Mouse (Mus musculus) ovary, postnatal 36 days (tissue): ENCODE data around the gene Zc3h4.
"Not testable (repeated sequence)": the region's sequence is repeated elsewhere in the genome, so short reads cannot be mapped to it uniquely, and the experiment has no call there.

Source experiments
- DNase-seq: peaks from one replicate; pipeline ENCODE4 v3.0.0; 2022; ENCODE audit warnings: low spot score, mixed read lengths

Zc3h4 gene

DNA sequence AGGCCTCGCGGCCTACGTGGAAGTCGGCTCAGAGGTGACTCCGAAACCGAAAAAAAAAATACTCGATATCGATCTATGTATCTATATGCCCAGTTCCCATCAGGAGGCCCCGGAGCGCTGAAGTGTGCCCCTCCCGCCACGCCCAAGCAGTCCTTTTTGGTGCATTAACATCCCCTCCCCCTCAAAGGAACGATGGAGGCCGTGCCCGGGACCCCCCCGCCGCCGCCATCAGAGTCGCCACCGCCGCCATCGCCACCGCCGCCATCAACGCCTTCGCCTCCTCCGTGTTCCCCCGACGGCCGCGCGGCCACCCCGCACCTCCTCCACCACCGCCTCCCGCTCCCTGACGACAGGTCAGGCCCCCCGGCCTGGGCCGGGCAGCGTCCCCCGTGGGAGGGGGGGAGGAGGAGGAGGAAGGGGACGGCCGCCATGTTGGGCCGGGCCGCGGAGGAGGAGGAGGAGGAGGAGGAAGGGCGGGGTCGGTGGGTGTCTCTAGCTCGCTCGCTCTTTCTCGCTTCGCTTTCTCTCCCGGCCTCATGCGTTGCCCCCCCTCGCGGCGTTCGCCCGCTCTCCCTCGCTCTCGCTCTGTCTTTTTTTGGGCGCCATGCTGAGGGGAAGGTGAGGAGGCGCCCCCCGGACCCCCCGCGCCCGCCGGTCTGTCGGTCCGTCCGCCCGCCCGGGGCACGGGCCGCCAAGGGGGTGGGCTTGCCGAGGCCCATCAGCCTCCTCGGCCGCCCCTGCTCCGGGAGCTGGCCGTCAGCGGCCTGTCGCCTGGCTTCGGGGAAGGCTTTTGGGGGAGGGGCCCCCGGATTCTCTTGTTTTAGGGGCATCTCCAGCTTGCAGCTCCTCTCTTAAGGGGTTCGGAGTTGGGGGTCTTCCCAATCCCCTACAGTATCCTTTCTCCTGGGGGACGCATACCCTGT lies at the start of gene Zc3h4:
Gene Zc3h4 (plus strand): TSS at position 222 of the 923 bp plus-strand sequence.
- DNase-seq: peak; percentile 90

DNA sequence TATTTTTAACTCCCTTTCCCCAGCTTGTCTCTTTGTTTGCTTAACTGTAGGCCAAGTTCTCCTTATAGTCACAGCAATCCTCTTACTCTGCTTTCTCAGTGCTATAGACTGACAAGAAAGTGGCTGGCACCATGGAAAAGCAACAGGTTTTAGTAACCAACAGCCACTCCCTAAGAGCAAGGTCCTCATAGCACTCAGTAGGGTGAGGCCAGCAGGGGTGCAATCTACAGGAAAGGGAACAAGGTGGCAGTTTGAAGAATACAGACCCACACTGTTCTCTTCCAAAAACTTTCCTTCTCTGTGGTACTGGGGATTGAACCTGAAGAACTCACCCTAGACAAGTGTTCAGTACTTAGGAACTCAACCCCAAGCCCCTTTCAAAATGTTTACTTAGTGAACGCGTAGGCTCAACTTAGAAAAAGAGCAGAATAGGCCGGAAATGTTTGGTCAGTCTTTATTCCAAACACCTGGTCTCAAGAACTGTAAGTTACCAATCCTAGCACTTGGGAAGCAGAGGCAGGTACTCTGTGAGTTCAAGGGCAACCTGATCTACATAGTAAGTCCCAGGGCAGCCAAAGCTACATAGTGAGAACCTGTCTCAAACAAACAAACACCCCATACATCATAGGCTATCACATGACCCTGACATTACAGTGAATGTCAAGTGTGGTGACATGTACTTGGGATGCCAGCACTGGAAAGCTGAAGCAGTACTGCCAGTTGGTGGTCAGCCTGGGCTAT lies 44.7 kb upstream of the Zc3h4 start:
- DNase-seq: no peak

DNA sequence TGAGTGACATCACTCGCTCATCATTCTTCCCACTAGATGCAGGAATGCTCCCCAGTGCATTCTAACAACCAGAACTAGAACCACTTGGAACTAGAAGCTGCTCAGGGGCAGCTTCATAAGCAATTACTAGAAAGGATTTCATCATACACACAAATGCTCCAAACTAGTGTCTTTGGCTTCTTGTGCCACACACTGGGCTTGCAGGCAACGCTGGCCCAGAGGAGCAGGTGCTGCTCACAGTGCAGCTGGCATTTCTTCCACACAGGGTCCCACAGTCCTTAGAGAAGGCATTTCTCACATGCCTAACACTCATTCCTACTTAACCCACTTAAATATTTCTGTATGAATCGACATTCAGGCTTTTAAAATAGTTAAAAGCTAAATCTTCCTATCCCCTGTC lies 43.1 kb upstream of the Zc3h4 start:
- DNase-seq: no peak

DNA sequence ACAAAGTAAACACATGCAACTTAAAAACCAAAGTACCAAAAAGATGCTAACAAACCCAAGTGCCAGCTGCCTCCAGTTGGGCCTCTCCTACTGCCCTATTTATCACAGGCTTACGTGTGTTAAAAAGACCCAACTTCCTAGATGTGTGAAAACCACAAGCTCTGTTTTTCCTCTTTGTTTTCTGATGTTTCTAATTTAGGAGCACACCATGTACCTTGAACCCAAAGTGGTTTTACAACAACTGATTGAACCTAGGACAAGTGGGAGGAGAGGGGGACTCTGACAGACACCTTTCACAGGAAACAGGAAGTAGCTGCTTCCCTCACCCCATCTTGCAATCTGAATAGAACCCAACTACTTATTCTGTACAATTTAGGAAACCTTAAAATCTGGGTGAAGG lies 36.4 kb upstream of the Zc3h4 start:
- DNase-seq: no peak

DNA sequence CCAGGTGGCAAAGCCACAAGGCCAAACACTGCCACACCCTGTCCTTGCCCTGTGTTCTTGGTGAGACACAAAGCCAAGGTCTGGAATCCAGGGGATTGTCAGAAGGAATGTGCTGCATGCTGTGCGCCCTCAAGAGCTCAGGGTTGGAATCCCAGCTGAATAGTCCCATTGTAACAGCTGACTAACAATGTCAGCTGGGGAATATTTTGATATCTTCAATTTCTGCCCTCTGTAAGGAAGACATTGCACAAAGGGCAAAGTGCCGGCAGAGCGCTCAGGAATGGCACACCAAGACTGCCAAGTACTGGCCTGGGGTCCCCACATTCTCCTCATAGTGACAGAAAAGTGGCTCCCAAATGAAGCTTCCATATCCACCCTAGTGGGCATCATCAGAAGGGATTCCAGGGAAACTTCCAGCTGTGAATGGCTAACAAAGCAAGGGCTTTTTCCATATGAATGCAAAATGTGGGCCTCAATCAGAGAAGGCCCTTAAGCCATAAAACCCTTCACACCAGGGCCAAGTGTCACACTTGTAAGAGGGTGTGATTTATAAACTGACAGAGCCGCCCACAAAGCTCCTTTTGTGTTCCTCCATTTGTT lies 35.7 kb upstream of the Zc3h4 start:
- DNase-seq: peak; percentile 11

DNA sequence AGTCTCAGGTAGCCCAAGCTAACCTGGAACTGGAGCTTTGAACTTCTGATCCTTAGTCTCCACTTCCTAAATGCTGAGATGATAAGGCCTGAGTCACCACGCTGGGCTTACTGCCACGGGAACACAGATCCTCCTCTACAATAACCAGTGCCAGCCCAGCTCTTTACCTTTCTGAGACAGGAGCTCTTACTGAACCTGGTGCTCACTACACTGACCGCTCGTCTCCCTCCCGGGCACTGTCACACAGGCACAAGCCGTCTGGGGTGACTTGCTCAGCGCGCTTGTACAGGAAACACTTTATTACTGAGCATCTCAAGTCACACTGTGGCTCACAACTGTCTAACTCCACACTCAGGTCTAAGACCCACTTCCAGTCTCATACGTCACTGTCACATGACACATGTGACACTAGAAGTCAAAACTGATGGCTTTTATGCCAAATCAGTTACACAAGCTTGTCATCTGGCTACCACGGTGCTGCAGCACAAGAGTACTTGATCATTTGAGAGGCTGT lies 34.5 kb upstream of the Zc3h4 start:
- DNase-seq: peak; percentile 9

DNA sequence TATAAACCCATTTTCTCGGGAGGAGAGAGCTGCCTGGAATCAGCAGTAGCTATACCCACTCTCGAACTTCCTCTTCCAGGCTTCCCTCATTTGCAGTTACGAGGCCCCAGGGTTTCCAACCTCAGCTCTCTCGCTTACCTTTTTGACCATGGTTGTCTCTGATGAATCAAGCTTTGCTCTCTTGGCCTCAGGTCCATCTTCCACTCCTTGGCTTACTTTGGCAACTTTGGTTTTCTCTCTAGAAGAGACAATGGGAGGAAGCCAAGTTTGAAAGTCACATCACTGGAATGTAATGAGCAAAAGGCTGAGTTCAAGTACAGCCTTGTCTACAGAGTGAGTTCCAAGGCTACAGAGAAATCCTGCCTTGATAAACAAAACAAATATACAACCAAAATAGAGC lies 34.0 kb upstream of the Zc3h4 start:
- no peak for DNase-seq

DNA sequence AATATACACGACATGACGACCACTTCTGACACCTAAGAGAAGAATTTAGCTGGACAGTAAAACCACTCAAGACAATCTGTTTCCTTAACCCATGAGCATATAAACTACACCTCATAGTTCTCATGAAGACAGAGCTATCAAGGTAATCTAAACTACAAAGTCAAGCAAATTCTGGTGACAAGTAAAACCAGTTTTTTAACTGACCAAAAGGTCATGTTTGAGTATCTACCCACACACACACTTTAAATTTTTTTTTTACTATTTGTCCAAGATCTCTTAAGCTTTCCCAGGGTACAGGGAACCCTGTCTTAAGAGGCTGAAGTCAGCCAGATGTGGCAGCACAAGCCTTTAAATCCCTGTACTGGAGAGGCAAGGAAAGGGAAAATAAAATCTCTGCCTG lies 31.9 kb upstream of the Zc3h4 start:
- DNase-seq: no peak

DNA sequence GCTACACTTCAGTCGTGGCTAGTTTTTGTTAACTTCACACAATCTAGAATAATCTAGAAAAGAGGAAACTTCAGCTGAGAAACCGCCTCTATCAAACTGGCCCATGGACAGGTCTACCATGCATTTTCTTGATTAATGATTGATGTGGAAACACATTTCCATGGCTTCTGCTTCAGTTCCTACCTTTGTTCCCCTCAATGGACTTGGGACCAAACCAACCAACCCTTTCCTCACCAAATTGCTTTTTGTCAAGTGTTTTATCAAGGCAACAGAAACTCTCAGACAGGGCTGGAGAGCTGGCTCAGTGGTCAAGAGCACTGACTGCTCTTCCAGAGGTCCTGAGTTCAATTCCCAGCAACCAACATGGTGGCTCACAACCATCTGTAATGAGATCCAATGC lies 30.1 kb upstream of the Zc3h4 start:
- DNase-seq: no peak

DNA sequence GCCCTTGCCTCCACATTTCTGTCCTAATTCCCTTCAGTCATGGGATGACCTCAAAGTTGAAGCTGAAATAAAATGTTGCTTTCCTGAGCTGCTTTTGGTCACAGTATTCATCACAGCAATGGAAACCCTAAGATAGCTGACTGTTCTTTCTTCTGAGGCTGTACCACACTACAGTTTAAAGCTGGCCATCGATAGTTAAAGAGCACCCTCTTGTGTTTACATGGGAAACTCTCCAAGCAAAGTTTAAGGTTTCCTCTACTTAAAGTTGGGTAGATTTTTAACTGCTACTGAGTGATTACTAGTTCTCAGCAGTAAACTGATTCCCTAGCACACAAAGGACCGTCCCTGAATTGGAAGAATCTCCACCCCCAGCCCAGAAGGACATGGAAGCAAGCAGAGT lies 27.0 kb upstream of the Zc3h4 start:
- DNase-seq: no peak

DNA sequence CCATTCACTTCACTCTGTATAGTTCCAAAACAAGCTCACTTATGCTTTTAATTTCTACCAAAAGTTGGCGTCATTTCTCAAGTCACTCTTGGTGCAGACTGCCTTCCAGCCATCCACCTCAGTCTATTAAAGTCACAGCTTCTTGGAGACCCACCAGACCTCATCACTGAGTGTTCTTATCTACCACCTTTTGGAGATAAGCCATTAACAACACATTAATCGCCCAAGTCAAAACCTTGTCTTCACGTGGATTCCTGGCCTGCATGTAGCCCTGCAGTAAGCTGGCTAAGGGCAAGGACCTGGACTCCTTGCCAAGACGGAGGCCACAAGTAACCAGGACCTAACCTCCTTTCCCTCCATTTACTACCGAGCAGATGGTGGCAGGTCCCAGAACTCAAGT lies 25.7 kb upstream of the Zc3h4 start:
- DNase-seq: no peak

DNA sequence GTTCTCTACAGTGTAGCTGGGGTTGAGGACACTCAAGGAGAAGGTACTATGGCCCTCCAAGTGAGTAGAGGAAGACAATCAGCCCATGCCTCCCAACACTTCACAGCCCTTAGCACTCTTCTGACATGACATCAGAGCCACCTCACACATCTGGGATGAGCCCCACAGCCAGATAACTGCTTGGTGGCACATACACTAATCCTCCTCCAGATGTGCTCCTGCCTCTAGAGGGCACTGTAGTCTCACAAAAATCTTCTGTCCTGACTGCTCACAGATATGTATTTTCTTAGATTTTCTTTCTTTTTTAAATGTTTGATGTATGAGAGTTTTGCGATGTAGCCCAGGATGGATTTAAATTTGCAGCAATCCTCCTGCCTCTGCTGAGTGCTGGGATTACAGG lies 24.2 kb upstream of the Zc3h4 start:
- peak; percentile 14 for DNase-seq

DNA sequence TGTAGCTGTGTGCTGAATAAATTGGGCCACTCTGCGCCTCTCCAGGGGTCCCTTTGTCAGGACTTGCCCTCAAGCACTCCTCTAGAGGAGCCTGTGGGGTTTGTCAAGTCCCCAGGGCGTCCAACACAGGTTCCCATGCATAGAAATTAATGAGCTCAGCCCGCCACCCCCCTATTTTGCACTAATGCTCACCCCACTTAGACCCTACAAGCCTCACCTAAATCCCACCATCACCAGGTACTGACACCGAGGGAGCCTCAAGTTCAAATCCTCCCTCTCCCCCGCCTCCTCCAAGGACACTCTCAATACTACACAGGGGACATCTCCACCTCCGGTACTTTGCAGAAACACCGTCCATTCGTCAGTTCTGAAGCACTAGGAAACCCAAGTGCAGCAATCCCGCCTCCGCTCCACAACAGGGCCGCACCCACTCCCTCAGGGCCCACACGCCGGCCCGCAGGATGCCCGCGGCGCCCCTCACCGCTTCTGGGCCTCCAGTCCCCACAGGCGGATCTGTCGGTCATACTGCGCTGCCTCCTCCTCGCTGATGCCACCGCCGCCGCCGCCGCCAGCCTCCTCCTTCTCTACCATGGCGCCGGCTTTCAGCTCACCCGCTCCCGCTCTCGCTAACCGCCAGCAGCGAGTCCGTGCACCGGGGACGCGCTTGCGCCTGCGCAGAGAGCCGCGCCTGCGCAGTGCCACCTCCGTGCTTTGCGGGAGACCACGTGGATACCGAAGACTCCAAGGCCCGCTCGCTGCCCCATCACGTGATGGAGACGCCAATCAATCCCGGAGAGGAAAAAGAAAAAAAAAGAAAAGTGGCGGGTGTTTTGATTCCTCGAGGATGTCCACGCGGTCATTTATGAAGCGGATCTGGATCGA lies 13.3 kb upstream of the Zc3h4 start, which contains the start of gene Sae1:
Gene Sae1 (minus strand): TSS at position 647 of the 882 bp plus-strand sequence.
- DNase-seq: peak; percentile 97

DNA sequence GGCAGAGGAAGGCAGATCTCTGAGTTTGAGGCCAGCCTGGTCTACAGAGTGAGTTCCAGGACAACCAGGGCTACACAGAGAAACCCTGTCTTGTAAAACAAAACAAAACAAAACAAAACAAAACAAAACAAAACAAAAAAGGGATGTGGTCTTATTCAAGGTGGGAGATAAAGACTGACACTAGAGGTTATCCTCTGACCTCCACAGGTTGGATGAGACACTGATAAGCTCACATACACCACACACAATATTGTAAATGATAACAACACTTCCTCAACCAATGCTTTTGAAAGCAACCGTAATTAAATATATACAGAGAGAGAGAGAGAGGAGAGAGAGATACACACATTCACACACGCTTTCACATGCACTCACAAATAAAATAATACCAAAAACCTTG lies 10.8 kb upstream of the Zc3h4 start:
- not testable (repeated sequence) for DNase-seq

DNA sequence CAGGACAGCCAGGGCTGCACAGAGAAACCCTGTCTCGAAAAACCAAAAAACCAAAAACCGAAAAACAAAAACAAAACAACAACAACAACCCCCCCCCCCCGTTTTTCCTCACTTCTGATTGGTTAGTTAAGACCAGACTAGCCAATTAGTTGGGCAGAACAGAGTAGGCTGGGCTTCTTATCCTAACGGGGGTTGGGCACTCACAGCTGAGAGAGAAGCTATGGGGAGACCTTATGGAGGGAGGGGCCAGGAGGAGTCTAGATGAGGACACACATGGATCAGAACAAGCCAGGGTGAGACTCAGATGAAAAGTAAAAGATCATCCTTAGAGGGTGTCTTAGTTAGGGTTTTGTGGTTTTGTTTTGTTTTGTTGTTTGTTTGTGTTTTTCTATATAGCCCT lies 7.8 kb upstream of the Zc3h4 start:
- no peak for DNase-seq

DNA sequence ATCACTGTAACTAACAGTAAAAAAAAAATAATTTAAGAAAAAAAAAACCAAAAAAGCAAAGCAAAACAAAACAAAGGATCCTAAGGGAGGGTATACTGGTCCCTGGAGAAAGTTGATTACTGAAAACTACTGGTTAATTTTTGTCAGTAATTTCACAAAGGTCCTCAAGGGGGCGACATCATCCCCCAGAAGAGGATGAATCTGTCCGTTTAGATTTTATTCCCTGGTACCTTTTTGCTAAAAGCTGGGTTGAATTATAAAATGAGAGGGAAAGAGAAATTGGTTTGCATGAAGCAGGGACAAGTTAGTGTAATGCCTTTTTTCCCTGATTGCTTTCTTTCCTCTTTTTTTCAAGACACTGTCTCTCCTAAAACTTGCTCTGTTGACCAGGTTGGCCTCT lies 4.8 kb upstream of the Zc3h4 start:
- DNase-seq: no peak

DNA sequence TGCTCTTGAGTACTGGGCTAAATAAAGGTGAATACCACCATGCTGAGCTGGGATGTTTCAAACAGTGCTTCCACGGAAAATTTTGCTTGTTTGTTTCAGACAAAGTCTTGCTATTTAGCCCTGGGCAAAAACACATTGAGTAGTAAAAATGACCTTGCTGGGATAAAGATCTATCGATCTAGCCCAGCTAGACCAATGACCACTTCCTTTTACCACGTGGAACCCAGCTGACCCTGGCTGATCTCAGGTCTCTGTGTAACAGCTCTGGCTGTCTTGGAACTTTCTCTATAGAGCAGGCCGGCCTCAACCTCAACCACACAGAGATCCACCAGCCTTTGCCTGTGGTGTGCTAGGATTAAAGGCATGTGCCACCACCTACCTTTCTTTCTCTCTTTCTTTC lies 3.2 kb upstream of the Zc3h4 start:
- no peak for DNase-seq

DNA sequence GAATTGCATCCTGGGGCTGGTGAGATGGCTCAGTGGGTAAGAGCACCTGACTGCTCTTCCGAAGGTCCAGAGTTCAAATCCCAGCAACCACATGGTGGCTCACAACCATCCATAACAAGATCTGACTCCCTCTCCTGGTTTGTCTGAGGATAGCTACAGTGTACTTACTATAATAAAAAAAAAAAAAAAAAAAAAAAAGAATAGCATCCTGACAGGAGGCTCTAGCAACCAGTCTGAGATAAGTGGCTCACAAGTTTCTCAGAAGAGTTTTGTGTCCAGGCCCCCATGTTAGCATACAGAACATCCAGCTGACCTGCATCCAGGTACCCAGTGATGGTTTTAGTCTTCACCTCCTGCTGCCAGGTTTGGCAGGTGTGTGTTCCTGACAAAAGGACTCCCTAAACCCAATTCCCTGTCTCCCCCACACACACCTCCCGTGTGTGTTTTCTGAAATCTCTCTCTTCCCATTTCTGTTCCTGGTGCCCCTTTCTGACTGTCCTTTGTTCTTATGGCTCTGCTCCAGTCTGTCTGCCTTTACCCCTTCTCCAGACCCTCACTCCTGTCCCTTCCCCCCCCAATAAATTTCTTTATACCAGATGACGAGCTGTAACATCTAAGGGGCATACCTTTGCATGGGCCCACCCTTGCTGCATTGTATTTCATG lies 2.2 kb upstream of the Zc3h4 start:
- no peak for DNase-seq

DNA sequence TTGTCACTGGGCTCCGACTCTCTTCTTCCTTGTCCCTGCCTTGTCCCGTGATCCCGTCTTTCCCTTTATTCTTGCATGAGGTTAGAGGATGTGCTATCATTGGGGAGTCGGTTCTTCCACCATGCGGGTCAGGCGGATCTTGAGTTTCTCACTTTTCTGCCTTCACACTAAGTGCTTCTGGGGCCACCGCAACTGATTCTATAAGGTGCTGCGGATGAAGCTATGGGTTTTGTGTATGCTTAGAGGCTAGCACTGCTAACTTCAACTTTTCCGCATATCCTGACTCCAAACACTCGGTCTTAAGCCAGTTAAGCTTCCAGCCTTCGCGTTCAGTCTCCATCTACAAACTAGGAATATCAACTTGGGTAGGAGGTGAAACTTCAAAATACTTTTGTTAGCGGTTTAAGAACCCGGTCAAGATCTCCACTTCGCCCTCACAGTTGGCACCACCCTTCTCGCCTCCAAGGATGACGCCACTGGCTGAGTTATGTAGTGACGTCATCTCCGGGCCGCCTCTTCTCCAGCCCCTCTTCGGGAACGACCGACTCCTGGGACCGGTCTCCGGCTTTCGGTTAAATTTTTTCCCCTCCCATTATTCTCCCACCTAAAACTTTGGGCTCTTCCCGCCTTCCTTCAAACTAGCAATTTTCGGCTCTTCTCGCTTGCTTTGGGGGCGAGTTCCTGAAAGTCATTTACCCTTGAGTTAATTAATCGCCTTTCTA lies 1.5 kb upstream of the Zc3h4 start:
- peak; percentile 86 for DNase-seq
